Mouse (Mus musculus) embryonic facial prominence, embryonic 12.5 days (tissue): ENCODE data around the gene Ppp2r1b. TPM values are rescaled to one million over a fixed set of nuclear protein-coding genes. Genes with fewer than 3 reads are reported as not detected.
A peak's percentile ranks its signal among the peaks of the same experiment; 100 is the strongest.

Experiments used
- ATAC-seq: fragments of 200-750 bp; cut with Nextera tagmentation; 2 replicates; pipeline ENCODE4 v1.8.0; 2017; ENCODE audit not compliant: insufficient number of reproducible peaks, insufficient read depth, low FRiP score, low TSS enrichment
- H3K27ac ChIP-seq: fragments of 300-500 bp; sonication (generic); 2 replicates; pipeline ENCODE4 v1.5.1; 2016; ENCODE audit warnings: mild to moderate bottlenecking
- H3K27me3 ChIP-seq: fragments of 300-500 bp; sonication (generic); 2 replicates; pipeline ENCODE4 v1.6.1; 2016; ENCODE audit warnings: mild to moderate bottlenecking, moderate library complexity
- H3K36me3 ChIP-seq: fragments of 300-500 bp; sonication (generic); 2 replicates; pipeline ENCODE4 v1.6.1; 2016; ENCODE audit warnings: mild to moderate bottlenecking
- H3K4me1 ChIP-seq: fragments of 300-500 bp; sonication (generic); 2 replicates; pipeline ENCODE4 v1.6.1; 2016
- H3K4me2 ChIP-seq: fragments of 300-500 bp; sonication (generic); replicated peaks from 2 replicates; pipeline ENCODE4 v1.6.1; 2016; ENCODE audit warnings: mild to moderate bottlenecking, moderate library complexity
- H3K4me3 ChIP-seq: fragments of 300-500 bp; sonication (generic); 2 replicates; pipeline ENCODE4 v1.5.1; 2016; ENCODE audit warnings: mild to moderate bottlenecking
- H3K9ac ChIP-seq: fragments of 300-500 bp; sonication (generic); 2 replicates; pipeline ENCODE4 v1.6.1; 2016; ENCODE audit warnings: mild to moderate bottlenecking, moderate library complexity
- H3K9me3 ChIP-seq: fragments of 300-500 bp; sonication (generic); 2 replicates; pipeline ENCODE4 v1.6.1; 2016; ENCODE audit warnings: mild to moderate bottlenecking, moderate library complexity
- WGBS: fragments of 180-500 bp; shearing (Covaris S2); methylation state at CpG from one replicate; pipeline ENCODE4 v1.1.7; 2016; 5-methylcytosine and 5-hydroxymethylcytosine counted together
- polyA plus RNA-seq: library from polyadenylated mRNA; unstranded; fragments of >200 nt; fragmentation: Nextera tagmentation; extraction: Ambion mirVana; gene quantifications from 2 replicates; pipeline ENCODE4 v1.2.1, GENCODE M21; 2016

Ppp2r1b gene
- polyA plus RNA-seq, 1 experiment from 2014 or later, result 96.2 TPM

DNA sequence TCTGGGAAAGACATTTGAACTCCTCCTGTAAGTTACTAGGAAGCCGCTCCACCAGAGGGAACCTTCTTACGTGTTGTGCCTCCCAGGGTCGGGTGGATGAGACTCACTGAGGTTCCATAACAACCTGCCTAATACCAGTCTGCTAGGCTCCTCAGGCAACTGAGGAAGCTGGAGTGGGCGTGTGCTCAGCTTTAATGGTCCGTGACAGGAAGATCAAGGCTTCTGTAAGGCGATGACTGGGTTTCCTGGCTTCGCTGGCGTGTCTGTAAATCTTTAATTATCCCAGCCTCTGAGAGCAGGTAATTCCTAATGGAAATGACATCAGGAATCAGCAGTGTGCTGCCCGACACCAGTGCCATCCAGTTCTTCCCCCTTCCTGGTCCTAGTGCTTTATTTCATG lies 446 bp downstream of the Ppp2r1b start:
- no peak overlapping the region for H3K4me2 ChIP-seq
- WGBS, result 69% methylated on average over 9 of the region's 9 CpGs
- no peak for ATAC-seq
- H3K4me3 ChIP-seq, result no peak overlapping the region
- H3K27me3 ChIP-seq, result no peaks in the 10 kb centered on the region
- H3K36me3 ChIP-seq, result peaks cover 16% of the 10 kb centered on the region
- no peaks in the 10 kb centered on the region for H3K9me3 ChIP-seq
- H3K4me1 ChIP-seq, result peaks cover 7% of the 10 kb centered on the region
- H3K9ac ChIP-seq, result no peak overlapping the region
- no peak overlapping the region for H3K27ac ChIP-seq

DNA sequence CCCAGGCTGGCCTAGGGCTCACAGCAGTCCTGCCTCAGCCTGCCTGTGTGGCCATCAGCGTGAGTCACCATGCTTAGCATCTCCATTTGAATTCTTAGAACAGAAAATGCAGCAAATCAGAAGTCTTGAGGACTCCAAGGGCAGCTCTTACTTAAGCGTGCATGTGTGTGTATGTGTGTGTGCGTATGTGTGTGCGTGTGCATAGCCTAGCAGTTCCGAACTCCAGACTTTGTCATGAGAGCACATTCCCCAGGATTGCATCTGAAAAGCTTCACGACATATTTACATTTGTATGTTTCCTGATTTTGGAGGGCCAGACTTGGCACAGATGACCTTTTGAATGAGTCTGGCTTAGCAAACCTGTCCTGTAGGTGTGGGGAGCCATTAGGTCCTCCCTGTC lies 2.0 kb downstream of the Ppp2r1b start:
- Histone ChIP-seq H3K4me3 (no peak overlapping the region), H3K4me1 (peaks cover 12% of the 10 kb centered on the region), H3K27me3 (no peaks in the 10 kb centered on the region), H3K9me3 (no peaks in the 10 kb centered on the region), H3K9ac (no peak overlapping the region), H3K27ac (no peak overlapping the region), H3K36me3 (peaks cover 16% of the 10 kb centered on the region), H3K4me2 (no peak overlapping the region)
- WGBS, result 87% methylated on average over 6 of the region's 6 CpGs
- no peak for ATAC-seq

DNA sequence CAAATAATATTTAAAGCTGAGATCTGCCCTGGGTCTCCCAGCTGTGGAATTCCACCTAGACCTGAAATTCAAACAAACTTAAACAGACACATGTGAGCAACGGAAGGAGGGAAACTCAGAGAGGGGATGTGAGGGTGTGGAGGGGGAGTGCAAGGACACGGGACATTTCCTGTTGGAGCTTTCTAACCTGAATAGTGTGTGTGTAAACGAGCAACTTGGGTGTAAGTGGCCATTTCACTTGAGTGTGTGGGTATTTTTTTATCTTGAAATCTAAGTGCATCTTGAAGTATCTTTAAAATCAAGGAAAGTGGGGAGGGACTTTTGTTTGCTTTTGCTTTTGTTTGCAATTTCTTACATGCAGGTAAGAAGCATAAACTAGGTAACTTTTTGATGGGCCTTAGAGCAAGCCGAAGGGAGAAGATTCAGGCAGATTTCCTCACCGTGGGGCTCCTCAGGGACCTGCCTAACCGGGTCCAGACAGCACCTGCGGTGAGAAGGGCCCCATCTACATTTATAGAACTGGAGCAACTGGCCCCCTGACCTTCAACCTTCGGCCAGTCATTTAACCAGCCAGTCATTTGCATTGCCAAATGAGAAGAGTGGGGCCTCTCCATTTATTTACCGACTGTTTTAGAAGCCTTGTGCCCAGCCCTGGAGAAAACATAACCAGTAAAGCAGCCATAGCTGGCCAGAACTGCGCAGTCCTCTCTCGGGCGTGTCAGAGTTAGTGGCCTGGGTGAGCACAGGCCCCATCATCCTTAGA lies 2.7 kb downstream of the Ppp2r1b start:
- no peaks in the 10 kb centered on the region for H3K9me3 ChIP-seq
- H3K4me2 ChIP-seq, result no peak overlapping the region
- H3K9ac ChIP-seq, result no peak overlapping the region
- H3K27me3 ChIP-seq, result no peaks in the 10 kb centered on the region
- H3K4me3 ChIP-seq, result no peak overlapping the region
- ATAC-seq, result no peak
- H3K4me1 ChIP-seq, result peaks cover 13% of the 10 kb centered on the region
- peaks cover 13% of the 10 kb centered on the region for H3K36me3 ChIP-seq
- no peak overlapping the region for H3K27ac ChIP-seq
- WGBS, result 62% methylated on average over 12 of the region's 12 CpGs

DNA sequence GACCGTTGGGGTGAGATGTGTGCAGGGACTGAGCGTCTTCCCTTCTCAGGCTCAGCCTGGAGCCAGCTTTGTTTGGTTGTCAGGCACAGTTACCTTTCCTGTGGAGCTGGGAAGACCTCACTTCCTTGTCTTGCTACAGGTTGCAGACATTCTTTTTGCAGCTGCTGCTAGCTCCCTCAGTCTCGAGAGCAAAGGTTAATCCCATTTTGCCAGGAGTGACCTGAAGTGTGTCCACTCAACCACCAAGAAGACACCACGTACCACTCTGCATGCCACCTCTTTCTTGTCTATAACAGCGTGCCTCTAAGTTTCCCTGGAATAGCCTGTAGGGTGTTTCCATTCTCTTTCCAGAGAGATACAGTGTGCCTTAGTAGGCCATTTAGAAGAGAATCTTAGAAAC lies 3.7 kb downstream of the Ppp2r1b start:
- no peak overlapping the region for H3K27ac ChIP-seq
- WGBS, result 61% methylated on average over 5 of the region's 5 CpGs
- no peak overlapping the region for H3K9ac ChIP-seq
- peaks cover 18% of the 10 kb centered on the region for H3K4me1 ChIP-seq
- H3K4me2 ChIP-seq, result no peak overlapping the region
- H3K9me3 ChIP-seq, result no peaks in the 10 kb centered on the region
- no peak overlapping the region for H3K4me3 ChIP-seq
- peaks cover 6% of the 10 kb centered on the region for H3K36me3 ChIP-seq
- 0 out of 2 replicates have a peak, but pooled peaks have one; percentile 3 for ATAC-seq
- no peaks in the 10 kb centered on the region for H3K27me3 ChIP-seq

DNA sequence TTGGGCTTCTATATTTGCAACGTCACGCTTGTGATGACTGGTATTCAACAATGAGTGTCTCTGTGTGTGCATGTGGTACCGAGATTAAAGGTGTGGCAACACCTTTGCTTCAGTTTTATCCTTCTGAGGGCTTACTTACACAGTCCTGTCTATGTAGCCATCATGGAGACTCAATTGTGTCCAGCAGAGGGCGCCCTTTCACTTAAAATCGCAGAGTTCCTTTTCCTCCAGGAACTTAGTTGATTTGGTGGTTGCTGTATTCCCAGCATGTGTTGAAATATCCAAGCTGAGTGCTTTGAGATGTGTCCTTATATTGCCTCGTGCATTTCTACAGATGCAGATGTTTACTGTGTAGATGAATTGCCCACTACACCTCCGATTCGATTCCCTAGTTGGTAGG lies 4.1 kb downstream of the Ppp2r1b start:
- Histone ChIP-seq H3K27me3 (no peaks in the 10 kb centered on the region), H3K4me2 (no peak overlapping the region), H3K27ac (no peak overlapping the region), H3K4me3 (no peak overlapping the region), H3K36me3 (0 out of 2 replicates have a peak, but pooled peaks cover 3% of the 10 kb centered on the region), H3K9ac (no peak overlapping the region), H3K9me3 (no peaks in the 10 kb centered on the region), H3K4me1 (peaks cover 18% of the 10 kb centered on the region)
- peak; percentile 75 for ATAC-seq
- WGBS, result 23% methylated on average over 8 of the region's 8 CpGs

DNA sequence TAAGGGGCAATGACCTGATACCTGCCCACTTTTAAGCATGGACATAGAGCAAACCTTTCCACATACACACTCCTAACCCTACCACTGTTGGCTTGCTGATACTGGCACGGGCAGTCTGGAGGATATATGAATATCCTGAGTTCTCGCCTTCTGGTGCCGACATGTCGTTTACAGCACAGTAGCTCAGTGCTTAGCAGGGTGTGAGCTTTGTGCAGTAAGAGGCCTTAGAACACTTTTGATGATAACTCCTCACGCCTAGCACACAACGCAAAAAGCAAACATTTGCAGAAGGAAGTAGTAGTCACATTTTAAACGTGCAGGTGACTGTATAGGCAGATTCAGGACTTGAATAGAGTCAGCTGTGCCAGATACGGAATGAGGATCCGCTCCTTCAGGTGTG lies 4.7 kb downstream of the Ppp2r1b start:
- 75% methylated on average over 9 of the region's 9 CpGs for WGBS
- Histone ChIP-seq H3K27me3 (no peaks in the 10 kb centered on the region), H3K36me3 (no peaks in the 10 kb centered on the region), H3K4me3 (no peak overlapping the region), H3K9ac (no peak overlapping the region), H3K9me3 (no peaks in the 10 kb centered on the region), H3K27ac (no peak overlapping the region), H3K4me2 (no peak overlapping the region), H3K4me1 (peaks cover 18% of the 10 kb centered on the region)
- no peak for ATAC-seq

DNA sequence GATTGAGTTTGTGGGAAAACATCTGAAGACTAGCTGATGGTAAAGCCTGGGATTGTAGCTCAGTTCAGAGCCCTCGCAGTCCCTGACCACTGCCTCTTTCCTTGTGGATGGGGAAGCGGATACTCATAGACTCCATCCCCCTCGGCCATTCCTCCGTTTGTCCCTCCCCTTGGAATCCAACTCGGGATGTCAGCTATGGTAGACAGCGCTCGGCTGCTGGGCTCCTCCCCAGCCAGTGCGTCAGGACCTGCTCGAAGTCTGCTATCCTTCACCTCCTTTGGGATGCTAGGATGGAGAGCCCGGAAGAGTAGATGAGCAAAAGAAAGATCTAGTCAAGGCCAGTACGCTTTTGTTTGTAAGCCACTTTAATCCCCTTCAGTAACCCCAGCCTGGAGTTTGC lies 5.2 kb downstream of the Ppp2r1b start:
- H3K4me3 ChIP-seq, result no peak overlapping the region
- no peak overlapping the region for H3K27ac ChIP-seq
- ATAC-seq, result no peak
- H3K9ac ChIP-seq, result no peak overlapping the region
- H3K4me2 ChIP-seq, result peak overlapping the region; percentile 22
- no peaks in the 10 kb centered on the region for H3K9me3 ChIP-seq
- H3K36me3 ChIP-seq, result no peaks in the 10 kb centered on the region
- H3K27me3 ChIP-seq, result no peaks in the 10 kb centered on the region
- peaks cover 18% of the 10 kb centered on the region for H3K4me1 ChIP-seq
- WGBS, result 19% methylated on average over 11 of the region's 11 CpGs

DNA sequence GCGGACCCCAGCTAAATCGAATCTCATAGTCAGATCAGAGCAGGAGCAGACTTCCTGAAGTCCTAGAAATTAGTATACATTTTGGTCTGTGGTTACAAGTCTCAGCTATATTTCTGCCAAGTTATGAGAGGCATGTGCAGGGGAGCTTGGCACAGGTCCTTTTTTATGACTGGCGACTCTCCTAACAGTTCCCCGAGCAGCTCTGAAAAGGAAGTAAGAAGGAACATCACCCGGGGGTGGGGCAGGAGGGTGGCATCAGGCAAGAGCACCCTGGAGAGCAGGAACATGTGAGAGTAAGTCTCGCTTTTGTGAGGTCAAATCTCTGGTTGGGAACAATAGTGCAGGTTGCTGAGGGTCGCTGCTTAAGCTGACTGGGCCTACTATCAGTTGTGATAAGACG lies 5.6 kb downstream of the Ppp2r1b start:
- Histone ChIP-seq H3K4me1 (peaks cover 18% of the 10 kb centered on the region), H3K36me3 (no peaks in the 10 kb centered on the region), H3K27ac (no peak overlapping the region), H3K9ac (no peak overlapping the region; the same call in 1 of the 2 replicates), H3K4me3 (no peak overlapping the region), H3K27me3 (no peaks in the 10 kb centered on the region), H3K4me2 (peak overlapping the region; percentile 22), H3K9me3 (no peaks in the 10 kb centered on the region)
- WGBS, result 58% methylated on average over 8 of the region's 8 CpGs
- ATAC-seq, result no peak

DNA sequence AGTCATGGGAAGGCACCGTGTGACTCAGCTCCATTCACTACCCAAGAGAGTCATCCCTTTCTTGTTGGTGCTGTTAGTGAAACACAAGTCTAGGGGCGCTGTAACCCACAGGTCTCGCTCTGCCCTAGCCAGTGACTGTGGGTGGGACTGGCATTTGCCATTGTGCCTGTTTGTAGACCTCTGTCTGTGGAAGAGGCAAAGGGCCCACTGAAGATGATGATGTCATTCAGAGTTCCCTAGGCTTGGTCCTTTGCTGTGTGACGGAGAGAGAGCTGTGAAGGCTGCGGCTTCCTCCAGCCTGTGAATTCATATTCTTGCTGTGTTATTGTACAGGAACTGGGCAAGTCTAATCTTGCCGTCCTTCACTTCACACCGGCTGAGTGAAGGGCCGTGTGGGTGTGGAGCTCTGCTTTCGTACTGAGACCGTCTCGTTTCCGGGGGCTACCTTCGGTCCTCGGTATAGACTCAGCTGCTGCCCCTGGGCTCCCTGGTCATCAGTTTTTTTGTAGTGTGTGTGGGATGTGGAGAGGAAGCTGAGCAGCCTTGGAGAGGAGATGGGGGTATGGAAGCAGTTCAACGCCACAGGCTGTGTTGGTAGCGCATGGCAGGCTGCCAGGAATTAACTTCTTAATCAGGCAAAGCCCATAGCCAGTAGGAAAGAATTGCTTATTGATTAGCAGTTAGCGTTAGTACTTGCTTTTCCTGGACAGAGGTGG lies 7.7 kb downstream of the Ppp2r1b start:
- H3K4me2 ChIP-seq, result no peak overlapping the region
- no peak for ATAC-seq
- H3K4me1 ChIP-seq, result peaks cover 27% of the 10 kb centered on the region
- 72% methylated on average over 17 of the region's 17 CpGs for WGBS
- H3K4me3 ChIP-seq, result no peak overlapping the region
- no peaks in the 10 kb centered on the region for H3K36me3 ChIP-seq
- no peaks in the 10 kb centered on the region for H3K9me3 ChIP-seq
- no peaks in the 10 kb centered on the region for H3K27me3 ChIP-seq
- no peak overlapping the region for H3K27ac ChIP-seq
- H3K9ac ChIP-seq, result no peak overlapping the region

DNA sequence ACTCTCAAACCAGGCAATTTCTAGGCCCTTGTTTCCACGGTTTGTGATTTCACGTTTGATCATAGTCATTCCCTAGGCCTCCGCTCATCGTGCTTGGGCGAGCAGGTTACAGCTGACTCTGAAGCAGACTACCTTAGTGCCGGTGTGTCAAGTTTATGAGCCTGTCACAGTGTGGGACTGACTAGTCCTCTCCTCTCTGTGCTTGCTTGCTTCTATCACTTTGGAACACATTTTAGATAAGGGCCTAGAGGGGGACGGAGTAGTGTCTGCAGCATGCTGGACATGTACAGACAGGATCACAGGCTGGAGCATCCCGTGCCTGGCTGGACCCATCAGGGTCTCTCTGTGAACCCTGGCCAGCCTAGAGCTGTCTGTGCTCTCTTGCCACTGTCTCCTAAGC lies 9.3 kb downstream of the Ppp2r1b start:
- H3K4me1 ChIP-seq, result peaks cover 31% of the 10 kb centered on the region
- H3K27ac ChIP-seq, result no peak overlapping the region
- no peak for ATAC-seq

DNA sequence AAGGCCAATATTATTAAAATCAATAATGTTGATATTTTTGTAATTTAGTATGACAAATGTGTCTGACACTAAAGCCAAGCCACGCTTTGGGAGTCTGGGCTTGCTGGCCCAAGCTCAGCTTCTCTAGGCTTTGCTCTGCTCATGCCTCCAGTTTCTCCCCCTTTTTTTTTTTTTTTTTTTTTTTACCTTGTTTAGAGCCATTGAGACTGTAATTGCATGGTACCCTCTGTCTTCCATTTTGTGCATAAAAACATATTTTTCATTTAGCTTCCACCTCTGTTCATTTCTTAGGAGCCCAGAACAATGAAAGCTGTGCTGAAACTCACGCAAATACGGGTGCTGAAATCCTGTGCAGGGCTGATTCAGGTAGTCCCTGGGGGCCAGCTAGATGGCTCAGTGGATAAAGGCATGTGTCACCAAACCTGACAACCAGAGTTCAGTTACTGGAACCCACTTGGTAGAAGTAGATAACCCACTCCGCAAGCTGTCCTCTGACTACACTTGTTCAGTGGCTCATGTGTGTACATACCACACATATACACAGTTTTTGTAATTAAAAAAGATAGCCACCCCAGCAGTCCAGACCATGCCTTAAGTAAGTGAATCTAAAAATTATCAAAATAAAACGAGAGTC lies 10.1 kb downstream of the Ppp2r1b start:
- no peak overlapping the region for H3K4me2 ChIP-seq
- no peak for ATAC-seq

More for the DNA sequence above, 9.3 kb downstream of the Ppp2r1b start:
- Histone ChIP-seq H3K9ac (no peak overlapping the region), H3K4me3 (no peak overlapping the region), H3K36me3 (peaks cover 3% of the 10 kb centered on the region; the same call in 1 of the 2 replicates), H3K9me3 (no peaks in the 10 kb centered on the region), H3K4me2 (no peak overlapping the region), H3K27me3 (no peaks in the 10 kb centered on the region)
- WGBS, result 72% methylated on average over 8 of the region's 8 CpGs

DNA sequence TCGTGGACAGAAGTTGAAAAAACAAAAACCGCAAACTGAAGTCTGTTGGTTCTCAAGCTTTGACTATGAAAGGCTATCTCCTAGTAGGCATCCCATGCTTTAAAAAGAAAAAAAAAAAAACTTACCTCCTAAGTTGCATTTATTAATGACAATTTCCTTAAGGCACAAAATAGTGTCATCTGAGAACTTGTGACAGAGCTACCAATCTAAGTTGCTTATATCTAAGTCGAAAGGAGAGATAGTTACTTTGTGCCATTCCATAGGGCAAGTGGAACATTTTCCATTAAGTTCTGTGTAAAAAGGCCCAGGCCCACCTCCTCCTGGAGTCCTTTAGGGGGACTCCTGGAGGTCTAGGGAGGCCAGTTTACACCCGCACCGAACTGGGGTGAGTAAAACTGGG lies 10.7 kb downstream of the Ppp2r1b start:
- 61% methylated on average over 5 of the region's 5 CpGs for WGBS

More for the DNA sequence above, 10.1 kb downstream of the Ppp2r1b start:
- Histone ChIP-seq H3K4me1 (peaks cover 27% of the 10 kb centered on the region), H3K27ac (no peak overlapping the region), H3K9me3 (no peaks in the 10 kb centered on the region), H3K36me3 (peaks cover 12% of the 10 kb centered on the region), H3K9ac (no peak overlapping the region), H3K4me3 (no peak overlapping the region), H3K27me3 (no peaks in the 10 kb centered on the region)
- 89% methylated on average over 5 of the region's 5 CpGs for WGBS

More for the DNA sequence above, 10.7 kb downstream of the Ppp2r1b start:
- Histone ChIP-seq H3K27ac (peak overlapping the region; percentile 89), H3K27me3 (no peaks in the 10 kb centered on the region), H3K9ac (peak overlapping the region; percentile 89; the same call in 1 of the 2 replicates), H3K9me3 (no peaks in the 10 kb centered on the region), H3K36me3 (peaks cover 17% of the 10 kb centered on the region), H3K4me1 (peaks cover 21% of the 10 kb centered on the region), H3K4me2 (peak overlapping the region; percentile 65), H3K4me3 (no peak overlapping the region)
- no peak for ATAC-seq
